Mouse (Mus musculus): ENCODE data around the gene Fkbp6.

- TF ChIP-seq CTCF (IDR thresholded peaks at IDR 0.05; ENCODE audit: low read depth) (no peak), EP300 (IDR thresholded peaks at IDR 0.05; ENCODE audit: low read depth) (no peak)
Observed at GRCm38 (mm10) chr5:135242136-135242535, 107.7 kb downstream of the Fkbp6 start.
